ENCODE assay signal across 8 mouse cellular contexts in genomic region chr8:70611849-70612248, GRCm38 (mm10). TPM values are rescaled to one million over a fixed set of nuclear protein-coding genes. Genes with fewer than 3 reads are reported as not detected.
DNase-seq lines count a peak whose midpoint lies in the region; ATAC-seq and TF ChIP-seq lines count a peak whose summit lies in the region.

No protein-coding gene starts in this region.

- peak overlapping the region; percentile 34; the same call in 1 of the 2 replicates for H3K4me3 ChIP-seq in forebrain, postnatal 0 days (ENCODE audit: low read depth, low read length)

- H3K36me3 ChIP-seq in forebrain, postnatal 0 days (ENCODE audit: insufficient read depth): no peaks in the 10 kb centered on the region

- H3K9ac ChIP-seq in forebrain, postnatal 0 days: no peak overlapping the region; the same call in 1 of the 2 replicates

- peak; percentile 94 for TF ChIP-seq CTCF in forebrain, postnatal 0 days (IDR thresholded peaks at IDR 0.05; ENCODE audit: low read depth)

- peaks cover 14% of the 10 kb centered on the region; the same call in 1 of the 2 replicates for H3K27me3 ChIP-seq in forebrain, postnatal 0 days (ENCODE audit: insufficient read depth, low read length)

- H3K27ac ChIP-seq in forebrain, postnatal 0 days (ENCODE audit: low read depth, low read length): peak overlapping the region; percentile 58; the same call in 1 of the 2 replicates

- WGBS in forebrain, postnatal 0 days: 0% methylated on average over 6 of the region's 6 CpGs

- ATAC-seq in forebrain, postnatal 0 days: no peak
- peak; percentile 34 to 38 for ATAC-seq in hematopoietic stem cell, adult 5-6 weeks (replicated peaks in 1 of 2; ENCODE audit: insufficient read depth in 1 of 2, low FRiP score in 2 of 2, low TSS enrichment in 1 of 2, low read depth in 1 of 2, poor library complexity in 2 of 2, severe bottlenecking in 2 of 2)

- peak overlapping the region; percentile 89 for H3K4me2 ChIP-seq in forebrain, postnatal 0 days (ENCODE audit: low read depth)

- no peaks in the 10 kb centered on the region for H3K9me3 ChIP-seq in forebrain, postnatal 0 days (ENCODE audit: low read length)

- peaks cover 24% of the 10 kb centered on the region for H3K4me1 ChIP-seq in forebrain, postnatal 0 days (ENCODE audit: insufficient read depth)

- DNase-seq in Muller cell, postnatal 12 days (ENCODE audit: inconsistent ontology term): peak; percentile 70
- peak; percentile 89 for DNase-seq in cerebellum, adult 9-10 months
- peak; percentile 82 for DNase-seq in forebrain, postnatal 0 days
- DNase-seq in layer of hippocampus, adult 9-11 months: peak; percentile 81
- DNase-seq in lung, postnatal 10 days: peak; percentile 94
- DNase-seq in ovary, postnatal 36 days (ENCODE audit: low spot score): peak; percentile 83
- DNase-seq in thymus, postnatal 25 days: peak; percentile 94

RNA-seq across cellular contexts. Expression of gene Ssbp4, which starts 3.2 kb away (rescaled TPM):
- total RNA-seq in forebrain, postnatal 0 days (2014; rRNA removed): 197 and 249 TPM in 2 replicates
- 204 and 221 TPM in 2 replicates for polyA plus RNA-seq in forebrain, postnatal 0 days (2015; fragmentation: Nextera tagmentation; extraction: Ambion mirVana)
- 24.8 and 88.6 TPM in 2 replicates for total RNA-seq in hematopoietic stem cell, adult 5-6 weeks (2017)

RNA-seq across cellular contexts. Expression of gene Lrrc25, which starts 4.1 kb away (rescaled TPM):
- 1.4 and 2.8 TPM in 2 replicates for total RNA-seq in forebrain, postnatal 0 days (2014; rRNA removed)
- polyA plus RNA-seq in forebrain, postnatal 0 days (2015; fragmentation: Nextera tagmentation; extraction: Ambion mirVana): 1.2 TPM in 2 replicates
- total RNA-seq in hematopoietic stem cell, adult 5-6 weeks (2017): 1.7 and 2.3 TPM in 2 replicates

RNA-seq across cellular contexts. Expression of gene Isyna1, which starts 17.7 kb away (rescaled TPM):
- 127 and 136 TPM in 2 replicates for total RNA-seq in forebrain, postnatal 0 days (2014; rRNA removed)
- polyA plus RNA-seq in forebrain, postnatal 0 days (2015; fragmentation: Nextera tagmentation; extraction: Ambion mirVana): 93.3 and 106 TPM in 2 replicates
- total RNA-seq in hematopoietic stem cell, adult 5-6 weeks (2017): 20.4 and 26.0 TPM in 2 replicates

RNA-seq across cellular contexts. Expression of gene Gdf15, which starts 20.4 kb away (rescaled TPM):
- 0.90 TPM in 1 of 2 replicates, not detected in the other for total RNA-seq in forebrain, postnatal 0 days (2014; rRNA removed)
- polyA plus RNA-seq in forebrain, postnatal 0 days (2015; fragmentation: Nextera tagmentation; extraction: Ambion mirVana): 0.18 and 0.26 TPM in 2 replicates
- 1.7 TPM in 1 of 2 replicates, not detected in the other for total RNA-seq in hematopoietic stem cell, adult 5-6 weeks (2017)

RNA-seq across cellular contexts. Expression of gene Pgpep1, which starts 48.3 kb away (rescaled TPM):
- total RNA-seq in forebrain, postnatal 0 days (2014; rRNA removed): 22.1 and 23.8 TPM in 2 replicates
- 22.1 and 26.1 TPM in 2 replicates for polyA plus RNA-seq in forebrain, postnatal 0 days (2015; fragmentation: Nextera tagmentation; extraction: Ambion mirVana)
- 5.5 and 8.2 TPM in 2 replicates for total RNA-seq in hematopoietic stem cell, adult 5-6 weeks (2017)
